8 mouse cellular contexts compared by ENCODE assay signal in genomic region chr4:132959679-132960045, GRCm38 (mm10). TPM values are rescaled to one million over a fixed set of nuclear protein-coding genes. Genes with fewer than 3 reads are reported as not detected.
A peak's percentile ranks its signal among the peaks of the same experiment; 100 is the strongest.
DNase-seq lines count a peak whose midpoint lies in the region; ATAC-seq and TF ChIP-seq lines count a peak whose summit lies in the region.

No protein-coding gene starts in this region.

- TF ChIP-seq EP300 in lung, postnatal 0 days (IDR thresholded peaks at IDR 0.05), result no peak

- no peak overlapping the region for H3K9ac ChIP-seq in lung, postnatal 0 days (replicated peaks; ENCODE audit: low read depth)
- H3K9ac ChIP-seq in intestine, embryonic 14.5 days (ENCODE audit: low read length), result no peak overlapping the region
- H3K9ac ChIP-seq in neural tube, embryonic 15.5 days (replicated peaks), result no peak overlapping the region

- H3K36me3 ChIP-seq in lung, postnatal 0 days (ENCODE audit: insufficient read depth, low read length), result no peaks in the 10 kb centered on the region
- H3K36me3 ChIP-seq in intestine, embryonic 14.5 days (ENCODE audit: control insufficient read depth, insufficient read depth, low read length), result no peaks in the 10 kb centered on the region
- no peaks in the 10 kb centered on the region for H3K36me3 ChIP-seq in neural tube, embryonic 15.5 days

- H3K4me3 ChIP-seq in gastrocnemius, adult 2 months, result no peak overlapping the region
- no peak overlapping the region for H3K4me3 ChIP-seq in lung, postnatal 0 days (ENCODE audit: low read depth, low read length)
- no peak overlapping the region for H3K4me3 ChIP-seq in intestine, embryonic 14.5 days (ENCODE audit: low read depth, low read length)
- no peak overlapping the region for H3K4me3 ChIP-seq in neural tube, embryonic 15.5 days (replicated peaks)

- peak overlapping the region; percentile 81 for H3K27ac ChIP-seq in gastrocnemius, adult 2 months
- peak overlapping the region; percentile 33 for H3K27ac ChIP-seq in lung, postnatal 0 days (ENCODE audit: low read length)
- H3K27ac ChIP-seq in intestine, embryonic 14.5 days (ENCODE audit: low read depth), result peak overlapping the region; percentile 84
- H3K27ac ChIP-seq in neural tube, embryonic 15.5 days (replicated peaks), result peak overlapping the region; percentile 76

- no peaks in the 10 kb centered on the region for H3K27me3 ChIP-seq in lung, postnatal 0 days (replicated peaks; ENCODE audit: insufficient read depth, low read length)
- H3K27me3 ChIP-seq in intestine, embryonic 14.5 days (replicated peaks; ENCODE audit: control insufficient read depth, insufficient read depth, low read length), result no peaks in the 10 kb centered on the region
- H3K27me3 ChIP-seq in neural tube, embryonic 15.5 days (replicated peaks), result no peaks in the 10 kb centered on the region

- H3K4me2 ChIP-seq in lung, postnatal 0 days (replicated peaks; ENCODE audit: low read depth, low read length), result no peak overlapping the region
- no peak overlapping the region for H3K4me2 ChIP-seq in intestine, embryonic 14.5 days (ENCODE audit: low read length)
- H3K4me2 ChIP-seq in neural tube, embryonic 15.5 days, result no peak overlapping the region

- intact Hi-C loops in gastrocnemius, adult 2 months (cut with DNase I), result no loop called here
- intact Hi-C loops in gastrocnemius, postnatal 36 days (cut with DNase I), result no loop called here

- peaks cover 20% of the 10 kb centered on the region for H3K4me1 ChIP-seq in lung, postnatal 0 days (ENCODE audit: insufficient read depth, low read depth, low read length)
- H3K4me1 ChIP-seq in intestine, embryonic 14.5 days (replicated peaks; ENCODE audit: control insufficient read depth, insufficient read depth, low read length), result peaks cover 30% of the 10 kb centered on the region
- peaks cover 28% of the 10 kb centered on the region for H3K4me1 ChIP-seq in neural tube, embryonic 15.5 days

- no peaks in the 10 kb centered on the region for H3K9me3 ChIP-seq in lung, postnatal 0 days (ENCODE audit: low read length)
- H3K9me3 ChIP-seq in intestine, embryonic 14.5 days (ENCODE audit: control insufficient read depth, low read length), result no peaks in the 10 kb centered on the region
- H3K9me3 ChIP-seq in neural tube, embryonic 15.5 days (replicated peaks), result no peaks in the 10 kb centered on the region

- no peak for ATAC-seq in lung, postnatal 0 days
- no peak for ATAC-seq in intestine, embryonic 14.5 days (replicated peaks; ENCODE audit: low FRiP score, low TSS enrichment, low read depth)
- ATAC-seq in neural tube, embryonic 15.5 days (ENCODE audit: low FRiP score), result no peak

- WGBS in lung, postnatal 0 days, result 46% methylated on average over 3 of the region's 3 CpGs
- 51% methylated on average over 3 of the region's 3 CpGs for WGBS in intestine, embryonic 14.5 days
- 51% methylated on average over 3 of the region's 3 CpGs for WGBS in neural tube, embryonic 15.5 days

- no peak for DNase-seq in gastrocnemius, adult 2 months
- DNase-seq in gastrocnemius, postnatal 36 days, result no peak
- no peak for DNase-seq in lung, postnatal 0 days (ENCODE audit: low spot score)
- no peak for DNase-seq in lung, postnatal 25 days (ENCODE audit: low spot score)
- DNase-seq in intestine, embryonic 14.5 days (ENCODE audit: low spot score), result no peak
- no peak for DNase-seq in layer of hippocampus, postnatal 10 days (ENCODE audit: low spot score in 2 of 2)
- DNase-seq in adrenal gland, adult 8-10 months, result no peak

- TF ChIP-seq CTCF in gastrocnemius, adult 2 months (IDR thresholded peaks at IDR 0.05), result no peak
- no peak for TF ChIP-seq CTCF in lung, postnatal 0 days (IDR thresholded peaks at IDR 0.05)

RNA-seq across cellular contexts. Expression of gene Fgr, which starts 14.2 kb away (rescaled TPM):
- total RNA-seq in gastrocnemius, adult 2 months (2021), result under 1 TPM in 1 of 2 experiments, not detected in 1; 0.06 TPM
- under 1 TPM in 1 of 2 experiments, not detected in 1; 0.10 TPM for total RNA-seq in gastrocnemius, postnatal 36 days (2021)
- 4.0 and 4.7 TPM in 2 replicates for polyA plus RNA-seq in lung, postnatal 0 days (2015; fragmentation: Nextera tagmentation; extraction: Ambion mirVana)
- 0.62 and 0.99 TPM in 2 replicates for polyA plus RNA-seq in intestine, embryonic 14.5 days (2014; fragmentation: Nextera tagmentation; extraction: Ambion mirVana)
- polyA plus RNA-seq in neural tube, embryonic 15.5 days (2015; fragmentation: Nextera tagmentation; extraction: Ambion mirVana), result 0.23 and 0.91 TPM in 2 replicates
- total RNA-seq in layer of hippocampus, postnatal 10 days (2021), result under 1 TPM; 0.13 to 0.46 TPM
- total RNA-seq in adrenal gland, adult 8-10 months (2022), result under 1 TPM; 0.42 to 0.92 (median 0.64) TPM

RNA-seq across cellular contexts. Expression of gene Fam76a, which starts 37.3 kb away (rescaled TPM):
- total RNA-seq in gastrocnemius, adult 2 months (2021), result 10 to 100 TPM; 23.5 to 29.9 TPM
- 10 to 100 TPM; 22.0 to 29.5 TPM for total RNA-seq in gastrocnemius, postnatal 36 days (2021)
- 53.9 and 57.6 TPM in 2 replicates for polyA plus RNA-seq in lung, postnatal 0 days (2015; fragmentation: Nextera tagmentation; extraction: Ambion mirVana)
- polyA plus RNA-seq in intestine, embryonic 14.5 days (2014; fragmentation: Nextera tagmentation; extraction: Ambion mirVana), result 40.1 and 41.9 TPM in 2 replicates
- polyA plus RNA-seq in neural tube, embryonic 15.5 days (2015; fragmentation: Nextera tagmentation; extraction: Ambion mirVana), result 37.3 and 37.5 TPM in 2 replicates
- 10 to 100 TPM; 26.6 to 28.0 TPM for total RNA-seq in layer of hippocampus, postnatal 10 days (2021)
- 10 to 100 TPM; 30.0 to 55.3 (median 45.3) TPM for total RNA-seq in adrenal gland, adult 8-10 months (2022)

RNA-seq across cellular contexts. Expression of gene Ahdc1, which starts 51.4 kb away (rescaled TPM):
- 10 to 100 TPM; 30.2 to 55.1 TPM for total RNA-seq in gastrocnemius, adult 2 months (2021)
- 10 to 100 TPM; 27.4 to 31.7 TPM for total RNA-seq in gastrocnemius, postnatal 36 days (2021)
- polyA plus RNA-seq in lung, postnatal 0 days (2015; fragmentation: Nextera tagmentation; extraction: Ambion mirVana), result 3.9 and 4.4 TPM in 2 replicates
- 7.3 and 8.1 TPM in 2 replicates for polyA plus RNA-seq in intestine, embryonic 14.5 days (2014; fragmentation: Nextera tagmentation; extraction: Ambion mirVana)
- 11.0 TPM in 2 replicates for polyA plus RNA-seq in neural tube, embryonic 15.5 days (2015; fragmentation: Nextera tagmentation; extraction: Ambion mirVana)
- total RNA-seq in layer of hippocampus, postnatal 10 days (2021), result 100 to 1,000 TPM in 1 of 2 experiments, 10 to 100 TPM in 1; 98.1 to 103 TPM
- total RNA-seq in adrenal gland, adult 8-10 months (2022), result 100 to 1,000 TPM in 1 of 4 experiments, 10 to 100 TPM in 3; 72.0 to 109 (median 82.9) TPM

Comparison
In these comparisons a context has a peak if more than half of its experiments do, and no peak if none do; other contexts are left out.
1. H3K27ac ChIP-seq: peak in every context shown above with its lines; median percentile 84 in intestine, embryonic 14.5 days; 81 in gastrocnemius, adult 2 months; 76 in neural tube, embryonic 15.5 days; 33 in lung, postnatal 0 days.